Mouse (Mus musculus): ENCODE data around the gene Man1a2.

Man1a2 gene

GRCm38 (mm10) chr3:100685087-100685762 lies at the start of gene Man1a2:
TSS of gene Man1a2 (minus strand) at chr3:100685503.
- DNase-seq (ENCODE audit: extremely low read depth, low read depth, low spot score): no peak

- no peak for DNase-seq (ENCODE audit: extremely low read depth, low read depth, low spot score)
Observed at GRCm38 (mm10) chr3:100734482-100735154, 49.3 kb upstream of the Man1a2 start.

- no peak for DNase-seq (ENCODE audit: extremely low read depth, low read depth, low spot score)
Observed at GRCm38 (mm10) chr3:100731896-100732295, 46.6 kb upstream of the Man1a2 start.

GRCm38 (mm10) chr3:100731347-100731746 lies 46.0 kb upstream of the Man1a2 start:
- DNase-seq (ENCODE audit: extremely low read depth, low read depth, low spot score): no peak

- no peak for DNase-seq (ENCODE audit: extremely low read depth, low read depth, low spot score)
Observed at GRCm38 (mm10) chr3:100728008-100728712, 42.9 kb upstream of the Man1a2 start.

- no peak for DNase-seq (ENCODE audit: extremely low read depth, low read depth, low spot score)
Observed at GRCm38 (mm10) chr3:100725960-100726674, 40.8 kb upstream of the Man1a2 start.

- peak; percentile 84 for DNase-seq (ENCODE audit: extremely low read depth, low read depth, low spot score)
Observed at GRCm38 (mm10) chr3:100720786-100721300, 35.5 kb upstream of the Man1a2 start.

- DNase-seq (ENCODE audit: extremely low read depth, low read depth, low spot score): peak; percentile 19
Observed at GRCm38 (mm10) chr3:100716241-100716640, 30.9 kb upstream of the Man1a2 start.

GRCm38 (mm10) chr3:100715367-100715766 lies 30.1 kb upstream of the Man1a2 start:
- no peak for DNase-seq (ENCODE audit: extremely low read depth, low read depth, low spot score)

- DNase-seq (ENCODE audit: extremely low read depth, low read depth, low spot score): no peak
Observed at GRCm38 (mm10) chr3:100713142-100714005, 28.1 kb upstream of the Man1a2 start.

GRCm38 (mm10) chr3:100712140-100712539 lies 26.8 kb upstream of the Man1a2 start:
- no peak for DNase-seq (ENCODE audit: extremely low read depth, low read depth, low spot score)

GRCm38 (mm10) chr3:100711486-100711885 lies 26.2 kb upstream of the Man1a2 start:
- no peak for DNase-seq (ENCODE audit: extremely low read depth, low read depth, low spot score)

GRCm38 (mm10) chr3:100707117-100707516 lies 21.8 kb upstream of the Man1a2 start:
- DNase-seq (ENCODE audit: extremely low read depth, low read depth, low spot score): no peak

GRCm38 (mm10) chr3:100705128-100705667 lies 19.9 kb upstream of the Man1a2 start:
- no peak for DNase-seq (ENCODE audit: extremely low read depth, low read depth, low spot score)

GRCm38 (mm10) chr3:100703847-100704644 lies 18.7 kb upstream of the Man1a2 start:
- no peak for DNase-seq (ENCODE audit: extremely low read depth, low read depth, low spot score)

GRCm38 (mm10) chr3:100702875-100703846 lies 17.9 kb upstream of the Man1a2 start:
- no peak for DNase-seq (ENCODE audit: extremely low read depth, low read depth, low spot score)

- DNase-seq (ENCODE audit: extremely low read depth, low read depth, low spot score): peak; percentile 46
Observed at GRCm38 (mm10) chr3:100688747-100689146, 3.4 kb upstream of the Man1a2 start.

GRCm38 (mm10) chr3:100686756-100687155 lies 1.5 kb upstream of the Man1a2 start:
- DNase-seq (ENCODE audit: extremely low read depth, low read depth, low spot score): no peak

Data from fat pad, adult 2 months (tissue).